Mouse (Mus musculus): ENCODE data around the gene Sdhb. TPM values are rescaled to one million over a fixed set of nuclear protein-coding genes. Genes with fewer than 3 reads are reported as not detected.
A peak's percentile ranks its signal among the peaks of the same experiment; 100 is the strongest.

Gene Sdhb
- total and polyA plus RNA-seq, 2 experiments from 2014 or later: 194 to 529 TPM

DNA sequence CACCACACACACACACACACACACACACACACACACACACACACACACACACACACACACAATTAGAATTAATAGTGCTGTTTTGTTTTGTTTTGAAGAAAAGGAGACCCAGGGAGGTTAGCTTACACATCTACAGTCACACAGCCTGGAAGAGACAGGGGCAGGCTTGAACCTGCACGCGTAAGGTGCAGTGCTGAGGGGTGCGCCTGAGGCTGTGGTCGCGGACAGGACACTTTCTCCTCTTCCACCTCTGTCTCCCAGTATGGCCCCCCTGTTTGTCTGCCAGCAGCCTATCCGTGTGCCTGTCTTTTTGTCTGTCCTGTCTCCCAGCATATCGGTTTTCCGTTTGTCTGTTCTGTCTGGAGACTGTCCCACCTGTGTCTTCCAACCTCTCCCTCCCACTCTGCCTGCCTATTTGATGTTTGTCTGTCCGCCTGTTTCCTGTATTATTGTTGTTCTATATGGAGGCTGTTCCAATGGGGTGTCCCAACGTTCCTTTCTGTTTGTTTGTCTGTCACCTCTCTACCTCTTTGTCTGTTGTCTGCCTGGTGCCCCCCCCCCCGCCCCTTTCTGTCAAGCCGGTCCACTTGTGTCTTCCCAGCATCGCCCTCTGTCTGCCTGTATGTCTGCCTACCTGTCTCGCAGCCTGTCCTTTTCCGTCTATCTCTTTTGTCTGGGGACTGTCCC lies 25.2 kb downstream of the Sdhb start:
- Histone ChIP-seq H3K4me3 (ENCODE audit: low read depth, low read length) (peak overlapping the region; percentile 78), H3K27me3 (ENCODE audit: insufficient read depth, low read length) (no peaks in the 10 kb centered on the region), H3K27ac (ENCODE audit: low read depth, low read length) (peak overlapping the region; percentile 67), H3K9ac (replicated peaks; ENCODE audit: low read length, poor library complexity, severe bottlenecking) (peak overlapping the region; percentile 92), H3K9me3 (ENCODE audit: low read length) (no peaks in the 10 kb centered on the region), H3K4me1 (ENCODE audit: insufficient read depth, low read length) (peaks cover 6% of the 10 kb centered on the region; the same call in 1 of the 2 replicates), H3K36me3 (ENCODE audit: insufficient read depth, low read length) (no peaks in the 10 kb centered on the region), H3K4me2 (ENCODE audit: low read depth, low read length, poor library complexity, severe bottlenecking) (peak overlapping the region; percentile 87)
- TF ChIP-seq CTCF (IDR thresholded peaks at IDR 0.05): no peak
- ATAC-seq (ENCODE audit: low FRiP score) (peak; percentile 4; the same call in 1 of the 2 replicates), DNase-seq (ENCODE audit: low spot score) (no peak)
- WGBS: 17% methylated on average over 15 of the region's 15 CpGs

DNA sequence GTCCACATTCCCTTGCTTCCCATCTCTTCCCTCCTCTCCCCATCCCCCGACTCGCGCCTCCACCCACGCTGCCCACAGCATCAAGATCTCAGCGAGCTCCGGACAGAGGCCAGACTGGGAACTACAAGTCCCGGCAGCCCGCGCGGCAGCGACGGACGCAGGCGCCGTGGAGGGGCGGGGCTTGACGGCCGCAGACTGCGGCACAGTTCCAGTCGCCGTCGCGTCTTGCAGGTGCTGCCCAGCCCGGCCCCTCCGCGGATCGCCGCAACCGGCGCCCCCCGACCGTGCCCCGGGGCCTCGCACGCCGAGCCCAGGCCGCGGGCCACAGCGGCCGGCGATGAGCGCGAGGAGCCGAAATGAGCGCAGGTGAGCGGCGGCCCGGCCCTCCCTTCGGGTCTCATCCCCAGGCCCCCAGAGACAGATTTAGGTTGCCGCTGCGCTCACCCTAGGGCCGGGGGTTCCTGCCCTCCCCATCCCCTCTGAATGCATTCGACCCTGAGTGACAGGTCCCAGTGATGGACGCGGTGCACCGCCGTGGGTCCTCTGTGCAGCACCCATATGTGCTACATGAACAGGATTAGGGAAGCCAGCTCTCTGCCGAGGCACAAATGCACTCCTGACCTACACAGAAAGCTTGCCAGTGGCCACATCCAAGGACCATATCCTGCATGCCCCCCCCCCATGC lies 25.9 kb downstream of the Sdhb start, which contains the start of gene Atp13a2:
Gene Atp13a2, plus strand, starts transcription at position 163 of the 685 bp plus-strand sequence.
- Histone ChIP-seq H3K36me3 (ENCODE audit: insufficient read depth, low read length) (peaks cover 4% of the 10 kb centered on the region; the same call in 1 of the 2 replicates), H3K4me2 (ENCODE audit: low read depth, low read length, poor library complexity, severe bottlenecking) (peak within 1 kb of the TSS; percentile 87), H3K9ac (replicated peaks; ENCODE audit: low read length, poor library complexity, severe bottlenecking) (peak within 1 kb of the TSS; percentile 92), H3K4me3 (ENCODE audit: low read depth, low read length) (peak within 1 kb of the TSS; percentile 78), H3K27me3 (ENCODE audit: insufficient read depth, low read length) (no peaks in the 10 kb centered on the region), H3K27ac (ENCODE audit: low read depth, low read length) (peak within 1 kb of the TSS; percentile 67), H3K4me1 (ENCODE audit: insufficient read depth, low read length) (peaks cover 6% of the 10 kb centered on the region; the same call in 1 of the 2 replicates), H3K9me3 (ENCODE audit: low read length) (no peaks in the 10 kb centered on the region)
- under 1% methylated on average over 57 of the region's 58 CpGs for WGBS
- ATAC-seq (ENCODE audit: low FRiP score): peak; percentile 89
- TF ChIP-seq CTCF (IDR thresholded peaks at IDR 0.05): peak; percentile 66
- DNase-seq (ENCODE audit: low spot score): peak; percentile 94

DNA sequence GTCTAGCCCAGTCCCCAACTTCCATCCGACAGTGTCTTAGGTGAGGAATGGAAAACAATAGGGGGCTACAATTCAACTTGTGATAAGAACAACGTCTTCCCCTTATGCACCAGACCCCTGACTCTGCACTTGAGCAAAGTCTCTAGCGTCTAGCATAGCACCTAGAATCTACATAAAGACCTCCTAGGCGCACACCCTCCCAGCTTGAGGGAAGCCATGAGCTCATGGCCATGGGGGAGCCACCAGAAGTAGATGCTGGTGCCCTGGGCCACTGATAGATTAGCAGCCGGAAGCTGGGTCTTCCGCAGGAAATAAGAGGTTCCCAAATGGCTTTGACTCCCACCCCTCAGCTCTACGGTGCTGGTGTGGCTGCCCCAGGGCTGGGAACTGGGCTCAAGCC lies 26.5 kb downstream of the Sdhb start:
- no peak for TF ChIP-seq CTCF (IDR thresholded peaks at IDR 0.05)
- DNase-seq (ENCODE audit: low spot score): no peak
- Histone ChIP-seq H3K27ac (ENCODE audit: low read depth, low read length) (peak overlapping the region; percentile 67), H3K4me1 (ENCODE audit: insufficient read depth, low read length) (peaks cover 6% of the 10 kb centered on the region; the same call in 1 of the 2 replicates), H3K36me3 (ENCODE audit: insufficient read depth, low read length) (peaks cover 10% of the 10 kb centered on the region), H3K9ac (replicated peaks; ENCODE audit: low read length, poor library complexity, severe bottlenecking) (peak overlapping the region; percentile 92), H3K4me3 (ENCODE audit: low read depth, low read length) (peak overlapping the region; percentile 78), H3K27me3 (ENCODE audit: insufficient read depth, low read length) (no peaks in the 10 kb centered on the region), H3K4me2 (ENCODE audit: low read depth, low read length, poor library complexity, severe bottlenecking) (peak overlapping the region; percentile 87), H3K9me3 (ENCODE audit: low read length) (no peaks in the 10 kb centered on the region)
- peak; percentile 6; the same call in 1 of the 2 replicates for ATAC-seq (ENCODE audit: low FRiP score)
- 27% methylated on average over 7 of the region's 7 CpGs for WGBS

DNA sequence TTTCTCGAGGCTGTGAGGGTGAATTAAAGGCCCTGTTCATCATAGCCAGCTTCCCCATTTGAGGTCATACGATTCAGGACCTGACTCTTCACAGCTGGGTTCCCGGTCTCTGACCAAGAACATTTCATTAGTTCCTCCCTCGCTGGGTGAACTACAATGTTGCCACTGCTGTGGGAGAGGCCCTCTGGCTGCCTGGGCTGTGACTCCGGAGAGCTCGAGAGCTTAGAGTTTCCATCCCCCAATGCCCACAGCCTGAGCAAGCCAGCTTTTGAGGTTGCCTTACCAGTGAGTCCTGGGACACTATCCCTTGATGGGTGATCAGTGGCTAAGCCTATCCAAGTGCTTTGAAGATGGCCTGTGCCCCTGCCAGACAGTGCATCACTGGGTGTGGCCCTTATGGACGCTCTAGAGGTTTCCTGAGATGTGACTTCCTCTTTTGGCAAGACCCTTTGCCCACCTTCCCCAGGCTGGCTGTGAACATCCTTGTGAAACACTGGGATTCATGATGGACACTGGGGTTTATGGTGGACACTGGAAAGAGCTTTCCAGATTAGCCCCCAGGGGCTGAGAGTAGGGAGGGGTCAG lies 27.8 kb downstream of the Sdhb start:
- H3K4me2 ChIP-seq (ENCODE audit: low read depth, low read length, poor library complexity, severe bottlenecking): peak overlapping the region; percentile 87
- no peak overlapping the region for H3K27ac ChIP-seq (ENCODE audit: low read depth, low read length)
- peaks cover 6% of the 10 kb centered on the region; the same call in 1 of the 2 replicates for H3K4me1 ChIP-seq (ENCODE audit: insufficient read depth, low read length)
- DNase-seq (ENCODE audit: low spot score) (no peak), ATAC-seq (ENCODE audit: low FRiP score) (no peak)
- H3K9ac ChIP-seq (replicated peaks; ENCODE audit: low read length, poor library complexity, severe bottlenecking): no peak overlapping the region
- no peak for TF ChIP-seq CTCF (IDR thresholded peaks at IDR 0.05)
- no peaks in the 10 kb centered on the region for H3K27me3 ChIP-seq (ENCODE audit: insufficient read depth, low read length)
- 64% methylated on average over 7 of the region's 7 CpGs for WGBS
- H3K9me3 ChIP-seq (ENCODE audit: low read length): no peaks in the 10 kb centered on the region
- H3K4me3 ChIP-seq (ENCODE audit: low read depth, low read length): peak overlapping the region; percentile 78; the same call in 1 of the 2 replicates
- H3K36me3 ChIP-seq (ENCODE audit: insufficient read depth, low read length): peaks cover 20% of the 10 kb centered on the region

DNA sequence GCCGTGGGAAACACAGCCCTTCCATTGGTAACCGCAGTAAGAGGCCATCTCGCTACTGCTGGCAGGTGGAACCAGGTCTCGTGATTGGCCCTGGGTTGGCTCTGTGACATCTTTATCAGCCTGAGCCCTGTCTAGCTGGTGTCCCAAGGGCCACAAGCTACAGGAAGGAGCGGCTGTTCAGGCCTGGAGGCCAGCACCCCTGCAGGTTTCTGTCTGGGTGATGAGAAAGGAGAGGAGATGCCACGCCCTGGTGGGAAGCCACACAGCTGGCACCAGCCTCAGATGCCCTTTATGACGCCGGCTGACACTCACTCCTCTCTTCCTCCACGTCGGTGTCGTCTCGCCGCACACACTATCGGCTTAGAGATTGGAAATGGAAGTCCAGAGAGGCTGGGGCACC lies 28.4 kb downstream of the Sdhb start:
- no peak for TF ChIP-seq CTCF (IDR thresholded peaks at IDR 0.05)
- Histone ChIP-seq H3K4me2 (ENCODE audit: low read depth, low read length, poor library complexity, severe bottlenecking) (no peak overlapping the region), H3K4me1 (ENCODE audit: insufficient read depth, low read length) (peaks cover 6% of the 10 kb centered on the region; the same call in 1 of the 2 replicates), H3K36me3 (ENCODE audit: insufficient read depth, low read length) (peaks cover 26% of the 10 kb centered on the region), H3K9me3 (ENCODE audit: low read length) (no peaks in the 10 kb centered on the region), H3K9ac (replicated peaks; ENCODE audit: low read length, poor library complexity, severe bottlenecking) (no peak overlapping the region), H3K27me3 (ENCODE audit: insufficient read depth, low read length) (no peaks in the 10 kb centered on the region), H3K4me3 (ENCODE audit: low read depth, low read length) (no peak overlapping the region), H3K27ac (ENCODE audit: low read depth, low read length) (no peak overlapping the region)
- DNase-seq (ENCODE audit: low spot score) (no peak), ATAC-seq (ENCODE audit: low FRiP score) (no peak)
- WGBS: 82% methylated on average over 14 of the region's 14 CpGs

Data from midbrain, postnatal 0 days (tissue).